Mouse (Mus musculus) MEL (cell line): ENCODE results near the gene Ccdc159. TPM values are rescaled to one million over a fixed set of nuclear protein-coding genes. Genes with fewer than 3 reads are reported as not detected.

Experiments used
- DNase-seq: peaks from one replicate; pipeline ENCODE4 v3.0.0; 2011; ENCODE audit warnings: low read depth, low spot score
- H3K27ac ChIP-seq: 2 replicates; pipeline ENCODE4 v1.5.1; 2012; ENCODE audit warnings: low read depth, mild to moderate bottlenecking, control low read depth, low read length, moderate library complexity; ENCODE audit not compliant: control insufficient read depth
- H3K27me3 ChIP-seq, 2 experiments: fragments of 150-350 bp in 1 of 2; sonication (generic) in 1 of 2; 2 replicates each; pipeline ENCODE4 v1.6.1; 2012; ENCODE audit warnings: low read length in 2 of 2, mild to moderate bottlenecking in 2 of 2, improper control_type of control experiment in 1 of 2, moderate library complexity in 1 of 2; ENCODE audit not compliant: insufficient read depth in 2 of 2, control insufficient read depth in 1 of 2
- H3K36me3 ChIP-seq, 2 experiments: 2 replicates each; pipeline ENCODE4 v1.6.1; 2012 to 2014; ENCODE audit warnings: low read length in 2 of 2, improper control_type of control experiment in 1 of 2, inconsistent platforms in 1 of 2, mild to moderate bottlenecking in 1 of 2; ENCODE audit not compliant: insufficient read depth in 2 of 2, control insufficient read depth in 1 of 2
- H3K4me1 ChIP-seq, 2 experiments: fragments of 150-350 bp in 1 of 2; sonication (generic) in 1 of 2; 2 replicates each; pipeline ENCODE4 v1.6.1; 2012; ENCODE audit warnings: low read length in 2 of 2, improper control_type of control experiment in 1 of 2, mild to moderate bottlenecking in 1 of 2; ENCODE audit not compliant: insufficient read depth in 2 of 2, control insufficient read depth in 1 of 2
- H3K4me3 ChIP-seq, 2 experiments: fragments of 150-350 bp in 1 of 2; sonication (generic) in 1 of 2; 2 replicates each; pipeline ENCODE4 v1.5.1; 2012; ENCODE audit warnings: low read depth in 2 of 2, low read length in 2 of 2, mild to moderate bottlenecking in 2 of 2, moderate library complexity in 2 of 2, control low read depth in 1 of 2, improper control_type of control experiment in 1 of 2; ENCODE audit not compliant: control insufficient read depth in 1 of 2, insufficient read depth in 1 of 2
- H3K79me2 ChIP-seq: 2 replicates; pipeline ENCODE4 v1.6.1; 2012; ENCODE audit warnings: mild to moderate bottlenecking, low read length, moderate library complexity; ENCODE audit not compliant: control insufficient read depth, poor library complexity, insufficient read depth
- H3K9ac ChIP-seq: 2 replicates; pipeline ENCODE4 v1.6.1; 2012; ENCODE audit warnings: low read depth, mild to moderate bottlenecking, control low read depth, low read length, moderate library complexity; ENCODE audit not compliant: control insufficient read depth, poor library complexity, severe bottlenecking
- H3K9me3 ChIP-seq: fragments of 150-350 bp; sonication (generic); replicated peaks from 2 replicates; pipeline ENCODE4 v1.6.1; 2012; ENCODE audit warnings: mild to moderate bottlenecking, low read length, improper control_type of control experiment, moderate library complexity; ENCODE audit not compliant: insufficient read depth
- BHLHE40 ChIP-seq: IDR thresholded peaks from 2 replicates; pipeline ENCODE4 v1.6.1; 2012; ENCODE audit warnings: low read depth, mild to moderate bottlenecking, inconsistent platforms, low read length, improper control_type of control experiment, borderline replicate concordance
- CHD1 ChIP-seq: IDR thresholded peaks from 2 replicates; pipeline ENCODE4 v1.6.1; 2012; ENCODE audit warnings: low read depth, mild to moderate bottlenecking, inconsistent platforms, low read length, improper control_type of control experiment
- CHD2 ChIP-seq: IDR thresholded peaks from 2 replicates; pipeline ENCODE4 v1.6.1; 2011; ENCODE audit warnings: low read length, improper control_type of control experiment
- CTCF ChIP-seq, 3 experiments: IDR thresholded peaks in 2 of 3; conservative IDR thresholded peaks in 1 of 3; 2 replicates each; pipeline ENCODE4 v1.5.1; 2011 to 2012; ENCODE audit warnings: low read length in 3 of 3, low read depth in 2 of 3, mild to moderate bottlenecking in 2 of 3, improper control_type of control experiment in 1 of 3, inconsistent platforms in 1 of 3, mixed read lengths in 1 of 3, moderate library complexity in 1 of 3; ENCODE audit not compliant: control insufficient read depth in 1 of 3, insufficient read depth in 1 of 3, poor library complexity in 1 of 3, severe bottlenecking in 1 of 3
- E2F4 ChIP-seq: IDR thresholded peaks from 2 replicates; pipeline ENCODE4 v1.6.1; 2011; ENCODE audit warnings: low read depth, low read length, improper control_type of control experiment, borderline replicate concordance
- ELF1 ChIP-seq: IDR thresholded peaks from 2 replicates; pipeline ENCODE4 v1.6.1; 2014; ENCODE audit warnings: low read depth, mild to moderate bottlenecking, inconsistent platforms, low read length, improper control_type of control experiment, moderate library complexity
- EP300 ChIP-seq, 2 experiments: IDR thresholded peaks; 2 replicates each; pipeline ENCODE4 v1.6.1; 2011; ENCODE audit warnings: improper control_type of control experiment in 2 of 2, low read length in 2 of 2, low read depth in 1 of 2, mild to moderate bottlenecking in 1 of 2
- ETS1 ChIP-seq: IDR thresholded peaks from 2 replicates; pipeline ENCODE4 v1.6.1; 2012; ENCODE audit warnings: low read depth, mild to moderate bottlenecking, inconsistent platforms, low read length, improper control_type of control experiment, moderate library complexity
- GABPA ChIP-seq: IDR thresholded peaks from 2 replicates; pipeline ENCODE4 v1.6.1; 2012; ENCODE audit warnings: low read depth, mild to moderate bottlenecking, inconsistent platforms, low read length, improper control_type of control experiment, moderate library complexity
- GATA1 ChIP-seq: IDR thresholded peaks from 2 replicates; pipeline ENCODE4 v1.6.1; 2011; ENCODE audit warnings: low read depth, low read length, improper control_type of control experiment
- HCFC1 ChIP-seq: IDR thresholded peaks from 2 replicates; pipeline ENCODE4 v1.6.1; 2012; ENCODE audit warnings: low read depth, mild to moderate bottlenecking, inconsistent platforms, low read length, improper control_type of control experiment, moderate library complexity
- JUND ChIP-seq: IDR thresholded peaks from 2 replicates; pipeline ENCODE4 v1.6.1; 2011; ENCODE audit warnings: low read depth, mild to moderate bottlenecking, improper control_type of control experiment, low read length
- KAT2A ChIP-seq: conservative IDR thresholded peaks from 2 replicates; pipeline ENCODE4 v1.6.1; 2012; ENCODE audit warnings: low read depth, low read length, improper control_type of control experiment, inconsistent platforms
- MAFK ChIP-seq: IDR thresholded peaks from 2 replicates; pipeline ENCODE4 v1.6.1; 2011; ENCODE audit warnings: low read depth, mild to moderate bottlenecking, low read length, improper control_type of control experiment, borderline replicate concordance
- MAX ChIP-seq: IDR thresholded peaks from 2 replicates; pipeline ENCODE4 v1.6.1; 2011; ENCODE audit warnings: low read length, improper control_type of control experiment
- MAZ ChIP-seq: IDR thresholded peaks from 2 replicates; pipeline ENCODE4 v1.6.1; 2012; ENCODE audit warnings: low read depth, mild to moderate bottlenecking, inconsistent platforms, low read length, improper control_type of control experiment
- MEF2A ChIP-seq: IDR thresholded peaks from 2 replicates; pipeline ENCODE4 v1.6.1; 2014; ENCODE audit warnings: low read depth, mild to moderate bottlenecking, inconsistent platforms, low read length, improper control_type of control experiment; ENCODE audit not compliant: poor library complexity, insufficient replicate concordance, severe bottlenecking; ENCODE audit errors: extremely low read depth
- MXI1 ChIP-seq: IDR thresholded peaks from 2 replicates; pipeline ENCODE4 v1.6.1; 2011; ENCODE audit warnings: mild to moderate bottlenecking, low read depth, low read length, improper control_type of control experiment
- MYB ChIP-seq: IDR thresholded peaks from 2 replicates; pipeline ENCODE4 v1.6.1; 2011; ENCODE audit warnings: mild to moderate bottlenecking, low read depth, low read length, improper control_type of control experiment
- MYC ChIP-seq: IDR thresholded peaks from 2 replicates; pipeline ENCODE4 v1.6.1; 2011; ENCODE audit warnings: low read depth, mild to moderate bottlenecking, low read length, improper control_type of control experiment, moderate library complexity
- NELFE ChIP-seq: IDR thresholded peaks from 2 replicates; pipeline ENCODE4 v1.6.1; 2011; ENCODE audit warnings: low read depth, low read length, improper control_type of control experiment
- POLR2A ChIP-seq, 2 experiments: IDR thresholded peaks; 2 replicates each; pipeline ENCODE4 v1.6.1; 2011 to 2012; ENCODE audit warnings: low read length in 2 of 2, mild to moderate bottlenecking in 2 of 2, control low read depth in 1 of 2, improper control_type of control experiment in 1 of 2, low read depth in 1 of 2, moderate library complexity in 1 of 2; ENCODE audit not compliant: control insufficient read depth in 1 of 2, insufficient read depth in 1 of 2, poor library complexity in 1 of 2
- POLR2AphosphoS2 ChIP-seq: IDR thresholded peaks from 2 replicates; pipeline ENCODE4 v1.6.1; 2011; ENCODE audit warnings: low read length, improper control_type of control experiment
- POLR2AphosphoS5 ChIP-seq: IDR thresholded peaks from 2 replicates; pipeline ENCODE4 v1.6.1; 2012; ENCODE audit warnings: low read depth, borderline replicate concordance, mild to moderate bottlenecking, inconsistent platforms, low read length, moderate library complexity, mixed read lengths
- RAD21 ChIP-seq: IDR thresholded peaks from 2 replicates; pipeline ENCODE4 v1.6.1; 2011; ENCODE audit warnings: mild to moderate bottlenecking, low read depth, low read length, improper control_type of control experiment
- RCOR1 ChIP-seq: IDR thresholded peaks from 2 replicates; pipeline ENCODE4 v1.6.1; 2012; ENCODE audit warnings: low read depth, mild to moderate bottlenecking, inconsistent platforms, low read length, improper control_type of control experiment
- SIN3A ChIP-seq: IDR thresholded peaks from 2 replicates; pipeline ENCODE4 v1.6.1; 2012; ENCODE audit warnings: low read length, improper control_type of control experiment, inconsistent platforms
- SMC3 ChIP-seq: IDR thresholded peaks from 2 replicates; pipeline ENCODE4 v1.6.1; 2011; ENCODE audit warnings: low read depth, low read length, improper control_type of control experiment
- TAL1 ChIP-seq: IDR thresholded peaks from 2 replicates; pipeline ENCODE4 v1.6.1; 2012; ENCODE audit warnings: mild to moderate bottlenecking, inconsistent platforms, low read length, moderate library complexity, mixed read lengths
- TBP ChIP-seq: IDR thresholded peaks from 2 replicates; pipeline ENCODE4 v1.8.0; 2011; ENCODE audit warnings: low read depth, low read length, improper control_type of control experiment
- TCF12 ChIP-seq: IDR thresholded peaks from 2 replicates; pipeline ENCODE4 v1.6.1; 2014; ENCODE audit warnings: low read depth, mild to moderate bottlenecking, inconsistent platforms, low read length, improper control_type of control experiment, moderate library complexity
- UBTF ChIP-seq: IDR thresholded peaks from 2 replicates; pipeline ENCODE4 v1.6.1; 2012; ENCODE audit warnings: low read depth, mild to moderate bottlenecking, inconsistent platforms, low read length, improper control_type of control experiment, moderate library complexity, borderline replicate concordance; ENCODE audit not compliant: insufficient read depth
- USF1 ChIP-seq: IDR thresholded peaks from 2 replicates; pipeline ENCODE4 v1.6.1; 2014; ENCODE audit warnings: low read depth, mild to moderate bottlenecking, inconsistent platforms, low read length, improper control_type of control experiment, moderate library complexity
- USF2 ChIP-seq, 2 experiments: IDR thresholded peaks; 2 replicates each; pipeline ENCODE4 v1.6.1; 2011 to 2012; ENCODE audit warnings: improper control_type of control experiment in 2 of 2, low read length in 2 of 2, borderline replicate concordance in 1 of 2, inconsistent platforms in 1 of 2, low read depth in 1 of 2, mild to moderate bottlenecking in 1 of 2; ENCODE audit not compliant: insufficient read depth in 1 of 2
- ZKSCAN1 ChIP-seq: IDR thresholded peaks from 2 replicates; pipeline ENCODE4 v1.6.1; 2012; ENCODE audit warnings: low read depth, mild to moderate bottlenecking, inconsistent platforms, low read length, improper control_type of control experiment, moderate library complexity
- ZMIZ1 ChIP-seq: IDR thresholded peaks from 2 replicates; pipeline ENCODE4 v1.6.1; 2012; ENCODE audit warnings: low read depth, mild to moderate bottlenecking, inconsistent platforms, low read length, improper control_type of control experiment, moderate library complexity
- ZNF384 ChIP-seq: IDR thresholded peaks from 2 replicates; pipeline ENCODE4 v1.6.1; 2012; ENCODE audit warnings: low read depth, mild to moderate bottlenecking, inconsistent platforms, low read length, improper control_type of control experiment
- polyA plus RNA-seq, 2 experiments: library from polyadenylated mRNA; stranded (reverse) in 1 of 2; unstranded in 1 of 2; fragments of >175 nt in 1 of 2; fragments of >200 nt in 1 of 2; gene quantifications; 2 replicates each; pipeline versions ENCODE4 v1.2.1 to v1.2.4; 2012; ENCODE audit warnings: low replicate concordance in 2 of 2, low read depth in 1 of 2; ENCODE audit not compliant: insufficient read length in 2 of 2, insufficient read depth in 1 of 2, missing spikeins in 1 of 2
- total RNA-seq: library from RNA; depleted of rRNA; stranded (reverse); fragments of 300-350 nt; gene quantifications from 2 replicates; pipeline ENCODE4 v1.2.3, GENCODE M21; 2012

Gene Ccdc159
- total and polyA plus RNA-seq, 3 experiments, result 1.0 to 6.4 TPM; not detected in 1

DNA sequence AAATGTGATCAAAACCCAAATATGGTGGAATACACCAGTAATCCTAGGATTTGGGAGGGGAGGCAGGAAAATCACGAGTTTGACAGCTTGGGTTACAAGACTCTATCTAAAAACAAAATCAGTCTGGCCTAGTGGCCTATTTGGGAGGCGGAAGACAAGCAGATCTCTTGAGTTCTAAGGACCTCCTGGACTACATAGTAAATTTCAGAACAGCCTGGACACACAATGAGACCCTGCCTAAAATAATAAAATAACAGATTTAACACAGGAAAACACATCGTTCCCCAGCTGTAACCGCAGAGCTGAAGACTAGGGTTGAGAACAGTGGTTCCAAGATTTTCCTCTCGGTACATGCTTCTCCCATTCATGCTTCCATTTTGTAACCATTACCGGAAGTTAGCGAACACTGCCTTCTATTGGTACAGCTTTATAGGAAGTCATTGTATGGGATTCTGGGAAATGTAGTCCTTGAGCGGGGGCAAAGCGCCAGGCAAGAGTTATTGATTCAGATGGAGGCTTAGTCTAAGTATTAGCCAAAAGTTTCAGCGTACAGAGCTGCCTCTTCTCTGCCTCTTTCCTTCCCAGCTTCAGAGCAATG lies 25.9 kb upstream of the Ccdc159 start:
- Histone ChIP-seq H3K36me3 (peaks cover 0 to 9% of the 10 kb centered on the region in 2 experiments; a peak in 2 of 4 replicates), H3K4me1 (peaks cover 0 to 15% of the 10 kb centered on the region in 2 experiments; a peak in 2 of 4 replicates), H3K27me3 (peaks cover 10 to 11% of the 10 kb centered on the region in 2 experiments; a peak in 3 of 4 replicates), H3K9me3 (no peaks in the 10 kb centered on the region), H3K9ac (peak overlapping the region; percentile 69), H3K79me2 (no peaks in the 10 kb centered on the region; the same call in 1 of the 2 replicates), H3K4me3 (peak overlapping the region; percentile 66), H3K27ac (peak overlapping the region; percentile 37; the same call in 1 of the 2 replicates)
- peak; percentile 99 for DNase-seq
- no peak for TF ChIP-seq TAL1
- no peak for TF ChIP-seq USF1
- TF ChIP-seq MAZ, result no peak
- TF ChIP-seq MYB, result no peak
- peak; percentile 99 for TF ChIP-seq POLR2AphosphoS2
- TF ChIP-seq ZMIZ1, result peak; percentile 97
- TF ChIP-seq ZKSCAN1, result no peak
- TF ChIP-seq GATA1, result peak; percentile 58
- TF ChIP-seq MEF2A, result no peak
- TF ChIP-seq CHD1, result no peak
- TF ChIP-seq SMC3, result no peak
- peak; percentile 100 for TF ChIP-seq ELF1
- no peak for TF ChIP-seq ZNF384
- peak in 2 of 3 experiments; percentile 7 to 19; a peak in 1 of 6 replicates for TF ChIP-seq CTCF (IDR thresholded peaks at IDR 0.05 in 2 of 3, conservative IDR thresholded peaks at IDR 0.05 in 1 of 3; ENCODE audit: control insufficient read depth in 1 of 3, insufficient read depth in 1 of 3, low read depth in 2 of 3, low read length in 3 of 3, poor library complexity in 1 of 3, severe bottlenecking in 1 of 3)
- TF ChIP-seq MAFK, result no peak
- TF ChIP-seq JUND, result no peak; the same call in 1 of the 2 replicates
- TF ChIP-seq MYC, result peak; percentile 99
- TF ChIP-seq RCOR1, result no peak
- 0 out of 2 replicates have a peak, but pooled peaks have one; percentile 45 for TF ChIP-seq ETS1
- no peak; a peak in 1 of 4 replicates for TF ChIP-seq EP300 (IDR thresholded peaks at IDR 0.05; ENCODE audit: low read depth in 1 of 2, low read length in 2 of 2)
- peak; percentile 30 to 99; a peak in 3 of 4 replicates for TF ChIP-seq POLR2A (IDR thresholded peaks at IDR 0.05; ENCODE audit: control insufficient read depth in 1 of 2, insufficient read depth in 1 of 2, low read depth in 1 of 2, low read length in 2 of 2, poor library complexity in 1 of 2)
- no peak for TF ChIP-seq RAD21
- TF ChIP-seq E2F4, result no peak
- peak; percentile 99 for TF ChIP-seq NELFE
- TF ChIP-seq MAX, result peak; percentile 85
- TF ChIP-seq GABPA, result no peak
- TF ChIP-seq MXI1, result peak; percentile 98
- TF ChIP-seq BHLHE40, result no peak
- no peak for TF ChIP-seq UBTF
- no peak for TF ChIP-seq USF2 (IDR thresholded peaks at IDR 0.05; ENCODE audit: borderline replicate concordance in 1 of 2, insufficient read depth in 1 of 2, low read depth in 1 of 2, low read length in 2 of 2)
- peak; percentile 82 for TF ChIP-seq TCF12
- peak; percentile 81; the same call in 1 of the 2 replicates for TF ChIP-seq POLR2AphosphoS5
- peak; percentile 100 for TF ChIP-seq HCFC1
- TF ChIP-seq TBP, result peak; percentile 98
- peak; percentile 98 for TF ChIP-seq KAT2A
- TF ChIP-seq CHD2, result no peak
- peak; percentile 99 for TF ChIP-seq SIN3A
